Mouse (Mus musculus) embryo, embryonic 11 days (tissue): ENCODE results near the gene Ccdc151.

Experiments
- DNase-seq: peaks from one replicate; pipeline ENCODE4 v3.0.0-alpha.2; 2015

Ccdc151 gene

GRCm38 (mm10) chr9:22002194-22003162, at the start of gene Ccdc151, which contains the start of gene Prkcsh:
Gene Ccdc151, minus strand, starts transcription at chr9:22002634.
Gene Prkcsh, plus strand, starts transcription at chr9:22002806.
- peak; percentile 100 for DNase-seq

- DNase-seq = peak; percentile 85
Observed at GRCm38 (mm10) chr9:22051958-22052254, 49.5 kb upstream of the Ccdc151 start, which contains the start of gene Elavl3. Gene Elavl3, minus strand, starts transcription at chr9:22052023.

- DNase-seq = peak; percentile 52
Observed at GRCm38 (mm10) chr9:22051161-22051957, 48.9 kb upstream of the Ccdc151 start.

- DNase-seq = peak; percentile 87
Observed at GRCm38 (mm10) chr9:22050351-22050889, 48.0 kb upstream of the Ccdc151 start.

- DNase-seq = peak; percentile 39
Observed at GRCm38 (mm10) chr9:22049721-22050270, 47.4 kb upstream of the Ccdc151 start.

- DNase-seq = no peak
Observed at GRCm38 (mm10) chr9:22049315-22049714, 46.9 kb upstream of the Ccdc151 start.

GRCm38 (mm10) chr9:22047329-22047728, 44.9 kb upstream of the Ccdc151 start:
- DNase-seq = no peak

GRCm38 (mm10) chr9:22041832-22042231, 39.4 kb upstream of the Ccdc151 start:
- no peak for DNase-seq

- no peak for DNase-seq
Observed at GRCm38 (mm10) chr9:22037826-22038225, 35.4 kb upstream of the Ccdc151 start.

- DNase-seq = peak; percentile 62
Observed at GRCm38 (mm10) chr9:22035300-22036044, 33.0 kb upstream of the Ccdc151 start.

- DNase-seq = no peak
Observed at GRCm38 (mm10) chr9:22030386-22030785, 28.0 kb upstream of the Ccdc151 start.

GRCm38 (mm10) chr9:22028467-22028866, 26.0 kb upstream of the Ccdc151 start:
- DNase-seq = peak; percentile 65

- DNase-seq = peak; percentile 53
Observed at GRCm38 (mm10) chr9:22024592-22024991, 22.2 kb upstream of the Ccdc151 start.

- DNase-seq = no peak
Observed at GRCm38 (mm10) chr9:22017208-22017825, 14.9 kb upstream of the Ccdc151 start.

- no peak for DNase-seq
Observed at GRCm38 (mm10) chr9:22016245-22016644, 13.8 kb upstream of the Ccdc151 start.

- DNase-seq = no peak
Observed at GRCm38 (mm10) chr9:22012731-22013130, 10.3 kb upstream of the Ccdc151 start.

- DNase-seq = no peak
Observed at GRCm38 (mm10) chr9:22011055-22011454, 8.6 kb upstream of the Ccdc151 start.

- DNase-seq = no peak
Observed at GRCm38 (mm10) chr9:22004546-22004945, 2.1 kb upstream of the Ccdc151 start.

GRCm38 (mm10) chr9:22003163-22003554, 725 bp upstream of the Ccdc151 start:
- DNase-seq = peak; percentile 62

- no peak for DNase-seq
Observed at GRCm38 (mm10) chr9:22001633-22002032, 801 bp downstream of the Ccdc151 start.

- no peak for DNase-seq
Observed at GRCm38 (mm10) chr9:22000296-22000695, 2.1 kb downstream of the Ccdc151 start.
